Mouse (Mus musculus) T-helper 2 cell (primary cell): ENCODE data around the gene Cdk5rap2.

Source experiments
- in situ Hi-C: fragments of 300-600 bp; cut with MboI, MseI; formaldehyde crosslinking; loops from one replicate; pipeline ENCODE4 v1.15.1; 2025; ENCODE audit warnings: high pct_unique_total_duplicates

Cdk5rap2 gene

GRCm38 (mm10) chr4:70265248-70265647, 145.0 kb downstream of the Cdk5rap2 start:
- in situ Hi-C loops: no loop called here

- in situ Hi-C loops: no loop called here
These were observed 147.4 kb downstream of the Cdk5rap2 start for GRCm38 (mm10) chr4:70262850-70263249.

GRCm38 (mm10) chr4:70261315-70261714, 148.9 kb downstream of the Cdk5rap2 start:
- in situ Hi-C loops: no loop called here

GRCm38 (mm10) chr4:70260419-70260807, 149.8 kb downstream of the Cdk5rap2 start:
- in situ Hi-C loops: no loop called here

GRCm38 (mm10) chr4:70259726-70260418, 150.4 kb downstream of the Cdk5rap2 start:
- in situ Hi-C loops: no loop called here

- in situ Hi-C loops: no loop called here
These were observed 151.4 kb downstream of the Cdk5rap2 start for GRCm38 (mm10) chr4:70258826-70259225.

- in situ Hi-C loops: no loop called here
These were observed 152.0 kb downstream of the Cdk5rap2 start for GRCm38 (mm10) chr4:70258205-70258604.

- in situ Hi-C loops: no loop called here
These were observed 158.5 kb downstream of the Cdk5rap2 start for GRCm38 (mm10) chr4:70251782-70252181.

GRCm38 (mm10) chr4:70245706-70246105, 164.5 kb downstream of the Cdk5rap2 start:
- in situ Hi-C loops: no loop called here

GRCm38 (mm10) chr4:70243561-70244120, 166.6 kb downstream of the Cdk5rap2 start:
- in situ Hi-C loops: no loop called here

- in situ Hi-C loops: no loop called here
These were observed 170.5 kb downstream of the Cdk5rap2 start for GRCm38 (mm10) chr4:70239731-70240130.

GRCm38 (mm10) chr4:70238862-70239261, 171.4 kb downstream of the Cdk5rap2 start:
- in situ Hi-C loops: no loop called here

- in situ Hi-C loops: no loop called here
These were observed 177.9 kb downstream of the Cdk5rap2 start for GRCm38 (mm10) chr4:70232383-70232782.

- in situ Hi-C loops: no loop called here
These were observed 180.4 kb downstream of the Cdk5rap2 start for GRCm38 (mm10) chr4:70229874-70230273.

GRCm38 (mm10) chr4:70228350-70228749, 181.9 kb downstream of the Cdk5rap2 start:
- in situ Hi-C loops: no loop called here

- in situ Hi-C loops: no loop called here
These were observed 182.6 kb downstream of the Cdk5rap2 start for GRCm38 (mm10) chr4:70227667-70228066.

- in situ Hi-C loops: no loop called here
These were observed 185.7 kb downstream of the Cdk5rap2 start for GRCm38 (mm10) chr4:70224503-70224902.

GRCm38 (mm10) chr4:70221878-70222277, 188.4 kb downstream of the Cdk5rap2 start:
- in situ Hi-C loops: no loop called here

GRCm38 (mm10) chr4:70221370-70221769, 188.9 kb downstream of the Cdk5rap2 start:
- in situ Hi-C loops: no loop called here

GRCm38 (mm10) chr4:70220277-70221180, 189.7 kb downstream of the Cdk5rap2 start:
- in situ Hi-C loops: no loop called here

GRCm38 (mm10) chr4:70219776-70220175, 190.5 kb downstream of the Cdk5rap2 start:
- in situ Hi-C loops: no loop called here

- in situ Hi-C loops: no loop called here
These were observed 224.3 kb downstream of the Cdk5rap2 start for GRCm38 (mm10) chr4:70185971-70186370.
